Mouse (Mus musculus): ENCODE results near the gene Col19a1. TPM values are rescaled to one million over a fixed set of nuclear protein-coding genes. Genes with fewer than 3 reads are reported as not detected.

Col19a1 gene
- total and polyA plus RNA-seq, 3 experiments: 0.08 TPM; not detected in 2

GRCm38 (mm10) chr1:24564113-24564512 is 23.2 kb downstream of the Col19a1 start:
- no peak for DNase-seq
- H3K36me3 ChIP-seq (ENCODE audit: control insufficient read depth, insufficient read depth, low read length): no peaks in the 10 kb centered on the region
- 60% methylated on average over 2 of the region's 2 CpGs for WGBS
- TF ChIP-seq CTCF (IDR thresholded peaks at IDR 0.05): no peak
- TF ChIP-seq POLR2A (IDR thresholded peaks at IDR 0.05; ENCODE audit: insufficient read depth, low read depth, low read length): no peak
- no peak for TF ChIP-seq EP300 (IDR thresholded peaks at IDR 0.05; ENCODE audit: insufficient read depth, low read depth, low read length)
- no peak overlapping the region for H3K27ac ChIP-seq
- no peak overlapping the region for H3K4me3 ChIP-seq
- no peaks in the 10 kb centered on the region; the same call in 1 of the 2 replicates for H3K27me3 ChIP-seq (ENCODE audit: control insufficient read depth, insufficient read depth, low read length)
- no peaks in the 10 kb centered on the region for H3K4me1 ChIP-seq (ENCODE audit: control insufficient read depth, insufficient read depth, low read length)
- H3K9ac ChIP-seq (ENCODE audit: low read depth, low read length): no peak overlapping the region
- intact Hi-C loops (cut with DNase I): no loop called here
- no peaks in the 10 kb centered on the region for H3K79me2 ChIP-seq (replicated peaks; ENCODE audit: control insufficient read depth, insufficient read depth, low read length)

DNA sequence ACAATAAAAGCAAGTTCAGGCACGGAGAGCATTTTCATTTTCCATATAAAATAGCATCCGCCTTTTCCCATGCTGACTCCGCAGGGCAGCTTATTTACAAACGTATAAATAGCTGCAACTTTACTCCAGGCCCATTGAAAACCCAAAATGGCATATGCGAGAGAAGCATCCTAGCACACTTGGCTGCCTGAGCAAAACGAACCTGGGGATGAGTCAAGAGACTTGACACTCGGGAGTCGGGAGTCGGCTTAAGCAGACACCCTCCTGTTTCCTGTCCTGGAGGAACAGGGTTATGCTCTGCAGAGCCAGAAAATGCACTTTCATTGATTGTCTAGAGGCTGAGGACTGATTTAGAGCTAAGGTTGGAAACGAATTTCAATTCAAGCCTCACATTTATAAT is 29.3 kb downstream of the Col19a1 start:
- no peak overlapping the region for H3K9ac ChIP-seq (ENCODE audit: low read depth, low read length)
- H3K4me3 ChIP-seq: no peak overlapping the region
- no peaks in the 10 kb centered on the region for H3K27me3 ChIP-seq (ENCODE audit: control insufficient read depth, insufficient read depth, low read length)
- no peaks in the 10 kb centered on the region for H3K79me2 ChIP-seq (replicated peaks; ENCODE audit: control insufficient read depth, insufficient read depth, low read length)
- intact Hi-C loops (cut with DNase I): no loop called here
- WGBS: 47% methylated on average over 10 of the region's 10 CpGs
- H3K27ac ChIP-seq: no peak overlapping the region
- no peaks in the 10 kb centered on the region for H3K4me1 ChIP-seq (ENCODE audit: control insufficient read depth, insufficient read depth, low read length)
- TF ChIP-seq EP300 (IDR thresholded peaks at IDR 0.05; ENCODE audit: insufficient read depth, low read depth, low read length) (no peak), POLR2A (IDR thresholded peaks at IDR 0.05; ENCODE audit: insufficient read depth, low read depth, low read length) (no peak), CTCF (IDR thresholded peaks at IDR 0.05) (no peak)
- no peak for DNase-seq
- H3K36me3 ChIP-seq (ENCODE audit: control insufficient read depth, insufficient read depth, low read length): no peaks in the 10 kb centered on the region

GRCm38 (mm10) chr1:24553462-24553861 is 33.8 kb downstream of the Col19a1 start:
- Histone ChIP-seq H3K4me1 (ENCODE audit: control insufficient read depth, insufficient read depth, low read length) (no peaks in the 10 kb centered on the region), H3K27me3 (ENCODE audit: control insufficient read depth, insufficient read depth, low read length) (no peaks in the 10 kb centered on the region), H3K9ac (ENCODE audit: low read depth, low read length) (no peak overlapping the region), H3K27ac (no peak overlapping the region), H3K79me2 (replicated peaks; ENCODE audit: control insufficient read depth, insufficient read depth, low read length) (no peaks in the 10 kb centered on the region), H3K4me3 (no peak overlapping the region), H3K36me3 (ENCODE audit: control insufficient read depth, insufficient read depth, low read length) (no peaks in the 10 kb centered on the region)
- WGBS: 4% methylated on average over 4 of the region's 4 CpGs
- intact Hi-C loops (cut with DNase I): no loop called here
- peak in 1 of 2 experiments; percentile 4 for DNase-seq
- no peak for TF ChIP-seq CTCF (IDR thresholded peaks at IDR 0.05)
- no peak for TF ChIP-seq POLR2A (IDR thresholded peaks at IDR 0.05; ENCODE audit: insufficient read depth, low read depth, low read length)
- no peak for TF ChIP-seq EP300 (IDR thresholded peaks at IDR 0.05; ENCODE audit: insufficient read depth, low read depth, low read length)

DNA sequence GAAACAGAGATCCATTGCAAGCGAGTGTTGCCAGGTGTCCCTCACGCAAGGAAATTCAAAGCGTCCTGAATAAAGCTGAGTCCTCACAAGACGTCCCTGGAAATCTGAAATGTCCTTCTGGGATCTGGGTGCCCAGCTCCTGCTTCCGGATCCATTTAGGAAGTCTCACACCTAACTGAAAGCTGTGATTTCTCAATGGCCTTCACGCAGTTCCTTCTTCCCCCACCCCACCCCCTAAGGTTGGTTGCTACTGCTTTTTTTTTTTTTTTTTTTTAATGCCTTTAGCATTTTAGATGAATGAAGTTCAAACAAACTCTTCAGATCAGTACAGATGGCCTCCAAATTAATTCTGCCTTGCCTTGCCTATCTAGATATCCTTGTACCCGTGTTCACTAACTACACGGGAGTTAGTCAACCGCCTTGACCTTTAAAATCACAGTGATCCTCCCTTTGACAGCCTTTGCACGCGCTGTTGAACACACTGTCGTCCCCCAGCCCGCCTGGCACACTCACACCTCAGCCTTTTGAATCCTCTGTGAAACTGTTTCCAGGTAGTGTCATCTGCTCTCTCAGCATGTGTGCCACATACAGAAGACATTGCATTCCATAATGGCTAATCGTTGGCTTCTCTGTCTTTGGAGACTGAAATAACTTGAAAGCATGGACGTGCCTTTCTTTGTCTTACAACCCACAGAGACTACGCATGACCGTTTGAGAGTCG is 36.6 kb downstream of the Col19a1 start:
- no peak overlapping the region for H3K27ac ChIP-seq
- TF ChIP-seq CTCF (IDR thresholded peaks at IDR 0.05) (no peak), POLR2A (IDR thresholded peaks at IDR 0.05; ENCODE audit: insufficient read depth, low read depth, low read length) (no peak), EP300 (IDR thresholded peaks at IDR 0.05; ENCODE audit: insufficient read depth, low read depth, low read length) (no peak)
- no peaks in the 10 kb centered on the region for H3K27me3 ChIP-seq (ENCODE audit: control insufficient read depth, insufficient read depth, low read length)
- 76% methylated on average over 18 of the region's 18 CpGs for WGBS
- no peak for DNase-seq
- no peaks in the 10 kb centered on the region for H3K79me2 ChIP-seq (replicated peaks; ENCODE audit: control insufficient read depth, insufficient read depth, low read length)
- H3K4me3 ChIP-seq: no peak overlapping the region
- no peaks in the 10 kb centered on the region for H3K4me1 ChIP-seq (ENCODE audit: control insufficient read depth, insufficient read depth, low read length)
- H3K9ac ChIP-seq (ENCODE audit: low read depth, low read length): no peak overlapping the region
- no peaks in the 10 kb centered on the region for H3K36me3 ChIP-seq (ENCODE audit: control insufficient read depth, insufficient read depth, low read length)
- intact Hi-C loops (cut with DNase I): no loop called here

DNA sequence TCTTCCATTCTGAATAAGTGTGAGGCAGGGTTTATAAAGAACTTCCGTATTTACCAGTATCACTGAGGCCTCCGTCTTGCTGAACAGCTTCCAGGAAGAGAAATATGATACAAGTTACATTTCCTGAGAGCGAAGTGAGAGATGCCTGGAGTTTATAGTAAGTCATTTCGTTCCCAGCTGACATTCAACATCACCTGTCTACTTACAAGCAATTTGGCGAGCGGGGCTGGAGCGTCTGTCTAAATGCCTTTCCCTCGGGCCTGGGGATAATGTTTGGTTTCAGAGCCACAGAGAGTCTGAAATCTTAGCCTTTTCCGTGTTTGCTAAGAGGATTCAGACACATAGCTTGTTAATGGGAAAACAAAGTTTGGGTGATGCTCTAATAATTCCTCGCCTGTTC is 37.2 kb downstream of the Col19a1 start:
- no peak overlapping the region for H3K27ac ChIP-seq
- no peaks in the 10 kb centered on the region for H3K4me1 ChIP-seq (ENCODE audit: control insufficient read depth, insufficient read depth, low read length)
- no peak overlapping the region for H3K9ac ChIP-seq (ENCODE audit: low read depth, low read length)
- no peak for TF ChIP-seq EP300 (IDR thresholded peaks at IDR 0.05; ENCODE audit: insufficient read depth, low read depth, low read length)
- TF ChIP-seq CTCF (IDR thresholded peaks at IDR 0.05): no peak
- no peak for TF ChIP-seq POLR2A (IDR thresholded peaks at IDR 0.05; ENCODE audit: insufficient read depth, low read depth, low read length)
- H3K27me3 ChIP-seq (ENCODE audit: control insufficient read depth, insufficient read depth, low read length): no peaks in the 10 kb centered on the region
- no peak for DNase-seq
- 53% methylated on average over 10 of the region's 10 CpGs for WGBS
- H3K36me3 ChIP-seq (ENCODE audit: control insufficient read depth, insufficient read depth, low read length): no peaks in the 10 kb centered on the region
- no peak overlapping the region for H3K4me3 ChIP-seq
- H3K79me2 ChIP-seq (replicated peaks; ENCODE audit: control insufficient read depth, insufficient read depth, low read length): no peaks in the 10 kb centered on the region
- intact Hi-C loops (cut with DNase I): no loop called here

DNA sequence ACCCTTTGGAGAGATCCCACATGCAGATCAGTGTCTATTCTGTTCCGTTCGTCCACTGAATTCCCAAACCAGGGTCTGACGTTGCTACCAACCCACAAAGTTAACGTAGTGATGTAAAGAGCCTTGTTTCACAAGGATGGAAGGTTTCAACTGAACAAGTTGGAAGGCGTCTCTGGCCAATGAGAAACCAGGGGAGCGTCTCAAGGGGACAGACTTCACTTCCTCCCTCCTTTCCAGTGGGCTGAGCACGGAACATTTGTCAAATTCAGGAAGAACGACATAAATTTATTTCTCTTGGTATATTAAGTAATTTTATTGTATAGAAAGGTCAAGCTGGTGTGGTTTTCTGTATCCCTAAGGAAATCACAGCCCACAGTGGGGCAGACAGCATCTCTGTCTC is 38.2 kb downstream of the Col19a1 start:
- no peak overlapping the region for H3K27ac ChIP-seq
- WGBS: 64% methylated on average over 8 of the region's 8 CpGs
- no peak for TF ChIP-seq POLR2A (IDR thresholded peaks at IDR 0.05; ENCODE audit: insufficient read depth, low read depth, low read length)
- TF ChIP-seq EP300 (IDR thresholded peaks at IDR 0.05; ENCODE audit: insufficient read depth, low read depth, low read length): no peak
- TF ChIP-seq CTCF (IDR thresholded peaks at IDR 0.05): no peak
- no peak overlapping the region for H3K9ac ChIP-seq (ENCODE audit: low read depth, low read length)
- no peaks in the 10 kb centered on the region for H3K79me2 ChIP-seq (replicated peaks; ENCODE audit: control insufficient read depth, insufficient read depth, low read length)
- H3K4me1 ChIP-seq (ENCODE audit: control insufficient read depth, insufficient read depth, low read length): no peaks in the 10 kb centered on the region
- intact Hi-C loops (cut with DNase I): no loop called here
- no peaks in the 10 kb centered on the region for H3K27me3 ChIP-seq (ENCODE audit: control insufficient read depth, insufficient read depth, low read length)
- no peak for DNase-seq
- no peaks in the 10 kb centered on the region for H3K36me3 ChIP-seq (ENCODE audit: control insufficient read depth, insufficient read depth, low read length)
- H3K4me3 ChIP-seq: no peak overlapping the region

Measured in heart, adult 2 months (tissue).